Mouse (Mus musculus): Measurements from ENCODE around the gene Mroh3. TPM values are rescaled to one million over a fixed set of nuclear protein-coding genes. Genes with fewer than 3 reads are reported as not detected.

Gene Mroh3
- total RNA-seq, 2 experiments from 2014 or later, result not detected

GRCm38 (mm10) chr1:136160930-136161329, 51.7 kb downstream of the Mroh3 start:
- intact Hi-C loops (cut with DNase I), result no loop called here
- DNase-seq, result no peak

GRCm38 (mm10) chr1:136160297-136160696, 52.3 kb downstream of the Mroh3 start:
- DNase-seq, result no peak
- intact Hi-C loops (cut with DNase I), result no loop called here

GRCm38 (mm10) chr1:136159830-136160229, 52.8 kb downstream of the Mroh3 start:
- no peak for DNase-seq
- intact Hi-C loops (cut with DNase I), result no loop called here

- intact Hi-C loops (cut with DNase I), result no loop called here
These were observed 55.7 kb downstream of the Mroh3 start for GRCm38 (mm10) chr1:136156951-136157350.

GRCm38 (mm10) chr1:136156304-136156703, 56.3 kb downstream of the Mroh3 start:
- no peak for DNase-seq
- intact Hi-C loops (cut with DNase I), result no loop called here

More at GRCm38 (mm10) chr1:136156951-136157350, 55.7 kb downstream of the Mroh3 start:
- no peak for DNase-seq

- no peak for DNase-seq
- intact Hi-C loops (cut with DNase I), result no loop called here
These were observed 61.3 kb downstream of the Mroh3 start for GRCm38 (mm10) chr1:136151371-136151770.

- intact Hi-C loops (cut with DNase I), result no loop called here
- no peak for DNase-seq
These were observed 62.9 kb downstream of the Mroh3 start for GRCm38 (mm10) chr1:136149702-136150101.

GRCm38 (mm10) chr1:136143514-136143913, 69.1 kb downstream of the Mroh3 start:
- DNase-seq, result no peak
- intact Hi-C loops (cut with DNase I), result no loop called here

GRCm38 (mm10) chr1:136142336-136142735, 70.3 kb downstream of the Mroh3 start:
- no peak for DNase-seq
- intact Hi-C loops (cut with DNase I), result no loop called here

GRCm38 (mm10) chr1:136141176-136141950, 71.3 kb downstream of the Mroh3 start:
- intact Hi-C loops (cut with DNase I), result no loop called here
- peak in 1 of 2 experiments; percentile 31 for DNase-seq

- DNase-seq, result peak; percentile 64 to 69
- intact Hi-C loops (cut with DNase I), result no loop called here
These were observed 72.5 kb downstream of the Mroh3 start for GRCm38 (mm10) chr1:136139990-136140640.

- intact Hi-C loops (cut with DNase I), result no loop called here
- no peak for DNase-seq
These were observed 74.3 kb downstream of the Mroh3 start for GRCm38 (mm10) chr1:136138191-136138830.

- intact Hi-C loops (cut with DNase I), result no loop called here
- DNase-seq, result peak; percentile 43 to 64
These were observed 75.1 kb downstream of the Mroh3 start for GRCm38 (mm10) chr1:136137575-136137974.

GRCm38 (mm10) chr1:136137071-136137531, 75.5 kb downstream of the Mroh3 start:
- no peak for DNase-seq
- intact Hi-C loops (cut with DNase I), result no loop called here

GRCm38 (mm10) chr1:136136547-136136946, 76.1 kb downstream of the Mroh3 start:
- intact Hi-C loops (cut with DNase I), result no loop called here
- no peak for DNase-seq

GRCm38 (mm10) chr1:136135777-136136444, 76.7 kb downstream of the Mroh3 start:
- intact Hi-C loops (cut with DNase I), result no loop called here
- DNase-seq, result no peak

GRCm38 (mm10) chr1:136135046-136135445, 77.6 kb downstream of the Mroh3 start:
- intact Hi-C loops (cut with DNase I), result no loop called here
- DNase-seq, result peak in 1 of 2 experiments; percentile 42

GRCm38 (mm10) chr1:136134547-136134946, 78.1 kb downstream of the Mroh3 start:
- DNase-seq, result no peak
- intact Hi-C loops (cut with DNase I), result no loop called here

- intact Hi-C loops (cut with DNase I), result no loop called here
- DNase-seq, result peak in 1 of 2 experiments; percentile 36
These were observed 78.9 kb downstream of the Mroh3 start for GRCm38 (mm10) chr1:136133570-136134240.
